Mouse (Mus musculus) heart, embryonic 11.5 days (tissue): ENCODE data around the gene Hibch. TPM values are rescaled to one million over a fixed set of nuclear protein-coding genes. Genes with fewer than 3 reads are reported as not detected.
"Not testable (repeated sequence)": the region's sequence is repeated elsewhere in the genome, so short reads cannot be mapped to it uniquely, and the experiment has no call there.

Experiments used
- ATAC-seq: fragments of 200-750 bp; cut with Nextera tagmentation; replicated peaks from 2 replicates; pipeline ENCODE4 v1.8.0; 2017; ENCODE audit warnings: moderate library complexity; ENCODE audit not compliant: insufficient number of reproducible peaks, low FRiP score, low TSS enrichment
- H3K27ac ChIP-seq: fragments of 300-500 bp; sonication (generic); 2 replicates; pipeline ENCODE4 v1.5.1; 2014; ENCODE audit warnings: mild to moderate bottlenecking, low read depth, low read length
- H3K27me3 ChIP-seq: fragments of 300-500 bp; sonication (generic); 2 replicates; pipeline ENCODE4 v1.6.1; 2014; ENCODE audit warnings: mild to moderate bottlenecking, low read length, mixed read lengths; ENCODE audit not compliant: control insufficient read depth, insufficient read depth
- H3K36me3 ChIP-seq: fragments of 300-500 bp; sonication (generic); 2 replicates; pipeline ENCODE4 v1.6.1; 2014; ENCODE audit warnings: mild to moderate bottlenecking, low read length, moderate library complexity, mixed read lengths; ENCODE audit not compliant: control insufficient read depth, insufficient read depth
- H3K4me1 ChIP-seq: fragments of 300-500 bp; sonication (generic); 2 replicates; pipeline ENCODE4 v1.6.1; 2014; ENCODE audit warnings: low read length; ENCODE audit not compliant: control insufficient read depth, insufficient read depth
- H3K4me2 ChIP-seq: fragments of 300-500 bp; sonication (generic); 2 replicates; pipeline ENCODE4 v1.6.1; 2014; ENCODE audit warnings: mild to moderate bottlenecking, moderate library complexity
- H3K4me3 ChIP-seq: fragments of 300-500 bp; sonication (generic); 2 replicates; pipeline ENCODE4 v1.5.1; 2014; ENCODE audit warnings: low read depth, low read length
- H3K9ac ChIP-seq: fragments of 300-500 bp; sonication (generic); 2 replicates; pipeline ENCODE4 v1.6.1; 2014; ENCODE audit warnings: mild to moderate bottlenecking, low read depth, low read length, moderate library complexity
- H3K9me3 ChIP-seq: fragments of 300-500 bp; sonication (generic); replicated peaks from 2 replicates; pipeline ENCODE4 v1.6.1; 2016; ENCODE audit warnings: low read length; ENCODE audit not compliant: control insufficient read depth
- WGBS: fragments of 180-500 bp; shearing (Covaris S2); extraction: QIAGEN DNeasy Blood & Tissue Kit; methylation state at CpG from one replicate; pipeline ENCODE4 v1.1.7; 2014; ENCODE audit not compliant: insufficient replicate concordance; 5-methylcytosine and 5-hydroxymethylcytosine counted together
- polyA plus RNA-seq: library from polyadenylated mRNA; unstranded; fragments of >200 nt; fragmentation: Nextera tagmentation; extraction: Ambion mirVana; gene quantifications from 2 replicates; pipeline ENCODE4 v1.2.1, GENCODE M21; 2014

The Hibch gene
- polyA plus RNA-seq, 1 experiment from 2014 or later, result 35.3 TPM

GRCm38 (mm10) chr1:52924482-52924881 is 79.8 kb downstream of the Hibch start:
- not testable (repeated sequence) for H3K27me3 ChIP-seq, H3K4me2 ChIP-seq, ATAC-seq, H3K27ac ChIP-seq, H3K4me3 ChIP-seq, H3K9me3 ChIP-seq, H3K36me3 ChIP-seq, H3K4me1 ChIP-seq, H3K9ac ChIP-seq
- WGBS, result no CpG with 5 or more reads among the region's 1 CpGs

- Histone ChIP-seq H3K4me2 (no peak overlapping the region), H3K4me1 (no peaks in the 10 kb centered on the region), H3K27me3 (no peaks in the 10 kb centered on the region), H3K27ac (no peak overlapping the region), H3K9ac (no peak overlapping the region), H3K9me3 (no peaks in the 10 kb centered on the region), H3K36me3 (no peaks in the 10 kb centered on the region), H3K4me3 (no peak overlapping the region)
- no peak for ATAC-seq
- WGBS, result 82% methylated on average over 5 of the region's 5 CpGs
Measured at GRCm38 (mm10) chr1:52934494-52934893, 89.8 kb downstream of the Hibch start.

- Histone ChIP-seq H3K9me3 (no peaks in the 10 kb centered on the region), H3K27ac (no peak overlapping the region), H3K4me3 (no peak overlapping the region), H3K27me3 (no peaks in the 10 kb centered on the region), H3K4me1 (no peaks in the 10 kb centered on the region), H3K9ac (no peak overlapping the region), H3K4me2 (no peak overlapping the region), H3K36me3 (no peaks in the 10 kb centered on the region)
- WGBS, result 90% methylated on average over 1 of the region's 1 CpGs
- no peak for ATAC-seq
Measured at GRCm38 (mm10) chr1:52939021-52939420, 94.3 kb downstream of the Hibch start.

- Histone ChIP-seq H3K27ac (no peak overlapping the region), H3K27me3 (no peaks in the 10 kb centered on the region; the same call in 1 of the 2 replicates), H3K9ac (no peak overlapping the region), H3K4me2 (no peak overlapping the region), H3K4me3 (no peak overlapping the region), H3K36me3 (no peaks in the 10 kb centered on the region), H3K9me3 (no peaks in the 10 kb centered on the region), H3K4me1 (peaks cover 4% of the 10 kb centered on the region)
- WGBS, result 83% methylated on average over 5 of the region's 5 CpGs
- no peak for ATAC-seq
Measured at GRCm38 (mm10) chr1:52947895-52948294, 103.2 kb downstream of the Hibch start.

- H3K4me1 ChIP-seq, result peaks cover 8% of the 10 kb centered on the region
- H3K36me3 ChIP-seq, result no peaks in the 10 kb centered on the region
- no peak for ATAC-seq
- H3K27ac ChIP-seq, result no peak overlapping the region
- no peaks in the 10 kb centered on the region for H3K9me3 ChIP-seq
- WGBS, result 49% methylated on average over 5 of the region's 5 CpGs
- H3K9ac ChIP-seq, result no peak overlapping the region
- H3K4me3 ChIP-seq, result no peak overlapping the region
- no peak overlapping the region for H3K4me2 ChIP-seq
- no peaks in the 10 kb centered on the region; the same call in 1 of the 2 replicates for H3K27me3 ChIP-seq
Measured at GRCm38 (mm10) chr1:52951146-52951868, 106.6 kb downstream of the Hibch start.

- H3K9ac ChIP-seq, result peak overlapping the region; percentile 67
- no peak for ATAC-seq
- peak overlapping the region; percentile 63 for H3K4me3 ChIP-seq
- peak overlapping the region; percentile 98 for H3K4me2 ChIP-seq
- no peaks in the 10 kb centered on the region for H3K9me3 ChIP-seq
- no peaks in the 10 kb centered on the region; the same call in 1 of the 2 replicates for H3K27me3 ChIP-seq
- 14% methylated on average over 5 of the region's 5 CpGs for WGBS
- peaks cover 8% of the 10 kb centered on the region for H3K4me1 ChIP-seq
- no peak overlapping the region for H3K27ac ChIP-seq
- H3K36me3 ChIP-seq, result no peaks in the 10 kb centered on the region
Measured at GRCm38 (mm10) chr1:52952143-52952542, 107.4 kb downstream of the Hibch start.

- WGBS, result under 1% methylated on average over 47 of the region's 47 CpGs
- Histone ChIP-seq H3K4me2 (peak overlapping the region; percentile 98), H3K36me3 (no peaks in the 10 kb centered on the region), H3K9me3 (no peaks in the 10 kb centered on the region), H3K27ac (no peak overlapping the region), H3K4me1 (peaks cover 8% of the 10 kb centered on the region), H3K27me3 (no peaks in the 10 kb centered on the region; the same call in 1 of the 2 replicates), H3K9ac (peak overlapping the region; percentile 67), H3K4me3 (peak overlapping the region; percentile 63)
- ATAC-seq, result peak; percentile 59
Measured at GRCm38 (mm10) chr1:52952551-52953397, 108.0 kb downstream of the Hibch start.

- H3K4me2 ChIP-seq, result peak overlapping the region; percentile 98; the same call in 1 of the 2 replicates
- H3K36me3 ChIP-seq, result no peaks in the 10 kb centered on the region
- H3K27ac ChIP-seq, result no peak overlapping the region
- no peak overlapping the region for H3K4me3 ChIP-seq
- H3K9ac ChIP-seq, result no peak overlapping the region
- 23% methylated on average over 4 of the region's 4 CpGs for WGBS
- H3K27me3 ChIP-seq, result no peaks in the 10 kb centered on the region; the same call in 1 of the 2 replicates
- ATAC-seq, result no peak
- H3K4me1 ChIP-seq, result peaks cover 8% of the 10 kb centered on the region
- H3K9me3 ChIP-seq, result no peaks in the 10 kb centered on the region
Measured at GRCm38 (mm10) chr1:52953548-52953947, 108.8 kb downstream of the Hibch start.
